Mouse (Mus musculus) heart, adult 18-20 months (tissue): ENCODE results near the gene Yipf3. TPM values are rescaled to one million over a fixed set of nuclear protein-coding genes. Genes with fewer than 3 reads are reported as not detected.

Experiments
- DNase-seq, 2 experiments: peaks; one replicate each; pipeline ENCODE4 v3.0.0; 2021 to 2022; ENCODE audit warnings: mixed read lengths in 1 of 2
- total RNA-seq, 2 experiments: library from RNA; stranded (reverse); gene quantifications; 2 replicates each; pipeline ENCODE4 v1.2.3; 2021

Yipf3 gene
- total RNA-seq, 2 experiments from 2014 or later = 73.6 to 77.5 TPM

DNA sequence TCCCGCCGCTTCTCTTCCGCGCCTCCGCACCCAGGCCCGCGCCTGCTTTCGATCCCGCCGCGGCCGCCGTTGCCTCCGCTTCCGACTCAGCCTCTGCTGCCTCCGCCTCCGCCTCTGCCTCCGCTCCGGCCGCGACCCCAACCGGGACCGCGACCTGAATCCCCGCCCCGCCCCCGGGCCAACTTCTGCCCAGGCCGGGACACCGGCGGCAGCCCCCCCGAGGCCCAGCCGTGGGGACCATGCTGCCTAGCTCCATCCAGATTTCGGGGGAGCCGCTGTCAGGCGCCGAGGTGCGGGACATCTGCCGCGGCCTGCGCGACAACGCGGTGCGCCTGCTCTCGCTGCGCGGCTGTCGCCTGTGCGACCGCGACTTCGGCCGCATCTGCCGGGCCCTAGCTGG lies 6.2 kb downstream of the Yipf3 start:
- DNase-seq = no peak

DNA sequence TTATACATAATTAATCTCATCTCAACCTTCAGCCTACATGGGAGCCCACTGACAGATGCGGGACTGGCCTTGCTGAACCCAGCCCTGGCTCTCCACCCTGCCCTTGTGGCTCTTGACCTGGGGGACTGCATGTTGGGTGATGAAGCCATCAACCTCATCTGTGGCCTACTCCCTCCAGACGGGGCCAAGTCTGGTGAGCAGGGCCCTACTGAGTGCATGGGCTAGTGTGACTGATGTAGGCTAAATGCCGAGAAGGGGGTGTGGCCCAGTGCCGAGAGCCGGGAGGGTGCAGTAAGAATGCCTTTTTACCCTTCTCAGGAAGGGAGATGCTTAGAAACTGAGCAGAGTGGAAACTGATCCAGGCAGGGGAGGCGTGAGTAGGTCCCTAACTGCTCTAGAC lies 7.3 kb downstream of the Yipf3 start:
- no peak for DNase-seq

DNA sequence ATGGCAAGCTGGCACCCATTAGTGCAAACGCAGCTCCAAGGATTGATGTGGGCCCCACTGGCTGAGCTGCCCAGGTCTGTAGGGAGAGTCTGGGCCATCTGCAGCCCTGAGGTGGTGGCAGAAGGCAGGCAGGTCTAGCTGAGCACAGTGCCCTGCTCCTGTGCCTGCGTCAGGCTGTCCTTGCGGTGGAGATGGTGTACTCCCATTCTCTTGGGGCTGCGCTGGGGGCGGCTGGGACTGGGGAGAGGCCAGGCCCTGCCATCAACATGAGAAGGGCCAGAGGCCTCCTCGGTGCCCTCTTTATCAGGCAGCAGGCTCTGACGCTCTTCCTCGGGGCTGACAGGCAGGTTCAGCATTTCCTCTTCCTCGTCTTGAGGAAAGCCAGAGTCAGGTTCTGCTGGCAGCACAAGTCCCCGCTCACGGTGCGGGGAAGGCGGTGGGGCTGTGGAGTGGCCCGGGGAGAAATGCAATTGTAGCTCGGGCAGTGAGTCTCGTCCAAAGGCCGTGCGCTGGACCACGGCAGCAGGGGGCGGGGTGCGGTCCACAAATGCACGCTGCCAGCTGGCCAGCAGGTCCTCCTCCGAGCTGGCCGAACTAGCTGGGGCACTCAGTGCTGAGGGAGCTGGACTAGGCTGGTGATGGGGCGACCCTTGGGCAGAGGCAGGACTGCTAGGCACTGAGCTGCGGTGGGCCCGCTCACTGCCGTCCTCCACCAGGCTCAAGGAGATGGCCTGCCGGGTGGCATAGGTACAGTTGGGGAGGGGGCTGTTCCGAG lies 10.6 kb downstream of the Yipf3 start:
- no peak for DNase-seq

GRCm38 (mm10) chr17:46259675-46260074 lies 11.8 kb downstream of the Yipf3 start:
- DNase-seq = no peak

DNA sequence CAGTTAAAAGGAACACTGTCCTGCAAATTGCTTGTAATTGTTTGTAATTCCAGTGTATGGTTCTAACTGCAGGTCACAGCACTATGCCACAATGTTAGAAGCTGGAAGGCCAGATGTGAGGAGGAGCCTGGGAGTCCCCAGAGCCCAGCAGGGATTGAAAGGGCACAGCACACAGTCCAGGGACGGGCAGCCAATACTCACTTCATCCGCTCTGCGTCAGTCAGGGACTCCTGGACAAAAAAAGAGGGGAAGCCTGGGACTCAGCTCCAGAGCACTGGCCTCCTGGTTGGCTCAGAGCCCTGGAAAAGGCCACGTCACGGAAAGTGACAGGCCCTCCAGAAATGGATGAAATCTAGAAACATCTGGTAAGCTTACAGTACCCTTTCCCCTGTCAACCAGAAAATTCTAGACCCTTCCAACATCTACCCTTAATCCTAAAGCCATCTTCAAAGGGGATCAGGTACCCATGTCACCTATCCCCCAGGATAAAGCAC lies 14.4 kb downstream of the Yipf3 start:
- DNase-seq = no peak

- no peak for DNase-seq
Measured at GRCm38 (mm10) chr17:46265502-46265901, 17.6 kb downstream of the Yipf3 start.

GRCm38 (mm10) chr17:46265918-46266618 lies 18.2 kb downstream of the Yipf3 start:
- peak; percentile 81 to 90 for DNase-seq

GRCm38 (mm10) chr17:46266986-46267385 lies 19.1 kb downstream of the Yipf3 start:
- DNase-seq = no peak

DNA sequence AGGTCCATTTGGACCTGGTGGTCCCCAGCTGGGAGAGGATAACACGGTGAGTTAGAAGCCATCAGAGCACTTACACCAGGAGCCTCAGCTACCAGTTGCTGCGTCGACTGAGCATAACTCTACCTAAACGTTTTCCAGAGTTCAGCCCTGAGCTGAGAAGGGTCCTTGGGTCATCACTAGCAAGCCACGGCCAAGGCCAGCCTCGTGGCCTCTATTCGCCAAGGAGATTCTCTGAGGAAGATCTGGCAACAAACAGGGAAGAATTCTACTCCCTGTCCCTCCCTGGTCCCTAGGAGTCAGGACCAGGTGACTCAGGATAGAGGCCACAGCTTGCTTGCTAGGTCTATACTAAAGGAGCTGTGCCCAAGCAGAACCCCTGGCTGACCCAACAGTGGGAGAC lies 19.6 kb downstream of the Yipf3 start:
- DNase-seq = no peak

- no peak for DNase-seq
Measured at GRCm38 (mm10) chr17:46268026-46268720, 20.3 kb downstream of the Yipf3 start.

- DNase-seq = peak; percentile 71 to 74
Measured at GRCm38 (mm10) chr17:46269771-46270534, 22.1 kb downstream of the Yipf3 start.

GRCm38 (mm10) chr17:46272058-46272457 lies 24.2 kb downstream of the Yipf3 start:
- DNase-seq = no peak

GRCm38 (mm10) chr17:46272675-46273074 lies 24.8 kb downstream of the Yipf3 start:
- DNase-seq = peak in 1 of 2 experiments; percentile 77

DNA sequence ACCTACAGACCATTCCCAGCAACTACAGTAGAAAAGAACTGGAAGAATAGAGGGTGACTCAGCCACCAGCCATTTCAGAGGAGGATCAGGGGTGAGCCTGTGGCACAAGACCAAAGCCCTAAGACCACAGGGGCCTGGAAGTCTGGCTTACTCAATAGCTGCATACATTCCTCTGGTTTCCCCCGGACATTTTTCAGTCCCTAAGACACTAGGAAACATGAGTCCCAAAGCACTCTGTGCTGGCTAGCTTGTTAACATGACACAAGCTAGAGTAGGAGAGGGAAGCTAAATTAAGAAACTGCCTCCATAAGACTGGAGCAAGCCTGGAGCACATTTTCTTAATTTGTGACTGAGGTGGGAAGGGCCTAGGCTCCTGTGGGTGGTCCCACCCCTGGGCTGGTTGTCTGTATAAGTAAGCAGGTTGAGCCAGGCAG lies 25.9 kb downstream of the Yipf3 start:
- DNase-seq = no peak

DNA sequence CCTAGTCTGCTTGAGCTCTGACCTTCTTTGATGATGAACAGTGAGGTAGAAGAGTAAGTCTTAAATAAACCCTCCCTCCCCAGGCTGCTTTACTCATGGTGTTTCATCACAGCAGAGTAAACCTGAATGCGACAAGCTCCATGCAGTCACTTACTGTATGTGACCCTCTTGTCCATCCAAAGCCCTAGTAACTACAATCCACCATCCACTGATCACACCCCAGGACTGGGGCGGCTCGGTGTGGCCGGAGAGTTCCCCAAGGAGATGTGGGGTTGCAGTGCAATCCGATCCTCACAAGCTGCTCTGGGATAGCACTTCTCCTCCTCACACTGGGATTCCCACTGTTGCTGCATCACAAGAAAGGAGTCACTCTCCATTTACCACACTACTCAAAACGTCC lies 26.6 kb downstream of the Yipf3 start:
- no peak for DNase-seq

GRCm38 (mm10) chr17:46275034-46275433 lies 27.2 kb downstream of the Yipf3 start:
- DNase-seq = no peak

GRCm38 (mm10) chr17:46275506-46275905 lies 27.6 kb downstream of the Yipf3 start:
- no peak for DNase-seq

GRCm38 (mm10) chr17:46277586-46277985 lies 29.7 kb downstream of the Yipf3 start:
- no peak for DNase-seq

DNA sequence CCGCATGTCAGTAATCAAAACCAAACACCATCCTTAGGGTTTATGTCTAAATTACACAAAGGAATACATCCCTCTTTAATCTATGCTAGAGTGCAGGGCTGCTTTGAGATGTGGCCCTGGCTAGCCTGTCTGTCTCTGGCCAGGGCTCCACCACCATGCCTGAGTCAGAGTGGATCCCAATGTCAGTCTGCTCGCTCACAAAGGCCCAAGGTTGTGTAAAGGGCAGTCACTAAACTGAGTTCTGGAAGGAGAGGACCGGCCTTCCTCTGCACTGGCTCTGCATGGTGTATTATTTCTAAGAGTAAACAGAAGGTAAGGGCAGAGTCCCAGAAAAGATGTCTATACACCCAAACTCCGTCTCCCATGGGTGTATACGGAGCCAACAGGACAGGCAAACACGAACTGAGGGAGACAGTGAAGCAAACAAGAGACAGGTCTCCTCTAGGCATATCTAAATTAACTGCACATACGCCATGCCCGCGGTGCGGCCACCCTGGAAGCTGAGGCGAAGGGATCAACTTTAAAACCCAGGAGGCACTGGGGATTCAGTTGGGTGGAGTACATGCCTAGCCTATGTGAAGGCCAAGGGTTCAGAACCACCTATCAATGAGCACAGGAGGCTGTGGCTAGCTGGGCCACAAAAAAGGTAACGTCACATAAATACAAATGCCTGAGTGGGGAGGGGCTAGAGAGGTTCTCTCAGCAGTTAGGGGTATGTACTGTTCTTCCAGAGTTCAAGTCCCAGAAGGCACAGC lies 30.3 kb downstream of the Yipf3 start:
- DNase-seq = no peak

- peak; percentile 87 to 91 for DNase-seq
Measured at GRCm38 (mm10) chr17:46282483-46283123, 34.7 kb downstream of the Yipf3 start, which contains the start of gene Tjap1. Tjap1 (minus strand) TSS chr17:46283026.

DNA sequence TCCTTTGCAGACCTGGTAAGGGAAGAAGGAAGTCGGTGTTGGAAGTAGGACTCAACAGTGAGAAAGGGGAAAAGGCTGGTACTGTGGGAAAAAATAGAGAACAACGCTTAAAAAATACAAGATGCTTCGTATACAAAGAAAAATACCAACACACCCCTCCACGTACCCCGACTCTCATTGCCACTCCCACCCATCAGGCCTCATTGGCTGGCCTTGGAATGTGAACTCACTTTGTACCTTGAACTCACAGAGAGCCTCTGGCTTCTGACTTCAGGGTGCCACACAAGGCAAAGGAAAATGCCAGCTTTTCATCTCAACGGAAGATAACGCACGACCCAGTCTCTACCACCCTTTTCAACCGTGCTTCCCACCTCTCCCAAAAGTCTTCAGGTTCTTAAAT lies 35.3 kb downstream of the Yipf3 start:
- DNase-seq = no peak
